Mouse (Mus musculus): ENCODE data around the gene Tekt2. TPM values are rescaled to one million over a fixed set of nuclear protein-coding genes. Genes with fewer than 3 reads are reported as not detected.

The Tekt2 gene
- polyA plus RNA-seq, 1 experiment = 507 TPM

DNA sequence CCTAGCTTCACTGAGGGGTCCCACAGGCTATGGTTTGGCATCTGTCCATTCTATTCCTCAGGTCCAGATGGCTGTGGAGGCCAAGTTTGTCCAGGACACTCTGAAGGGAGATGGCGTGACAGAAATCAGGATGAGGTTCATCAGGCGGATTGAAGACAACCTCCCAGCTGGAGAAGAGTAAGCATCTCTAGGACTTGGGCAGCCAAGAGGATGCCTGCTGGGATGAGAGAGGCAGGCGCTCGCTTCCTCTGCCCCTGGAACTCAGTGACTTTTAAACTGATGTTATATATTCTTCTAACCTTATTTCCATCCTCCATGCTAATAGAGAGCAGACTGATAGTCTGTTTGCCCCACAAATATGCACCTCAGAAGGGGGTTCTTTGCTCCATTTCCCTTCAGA is 50.4 kb downstream of the Tekt2 start:
- Histone ChIP-seq H3K4me1 (ENCODE audit: control insufficient read depth, insufficient read depth, low read length) (peaks cover 2% of the 10 kb centered on the region; the same call in 1 of the 2 replicates), H3K27ac (ENCODE audit: control insufficient read depth, insufficient read depth, low read depth, low read length) (no peak overlapping the region), H3K27me3 (ENCODE audit: control insufficient read depth, insufficient read depth, low read length) (no peaks in the 10 kb centered on the region), H3K4me3 (ENCODE audit: control insufficient read depth, low read depth, low read length) (no peak overlapping the region), H3K36me3 (ENCODE audit: control insufficient read depth, insufficient read depth, low read length) (no peaks in the 10 kb centered on the region)
- TF ChIP-seq CTCF (IDR thresholded peaks at IDR 0.05; ENCODE audit: control insufficient read depth, insufficient read depth, insufficient replicate concordance, low read depth, low read length) (no peak), POLR2A (IDR thresholded peaks at IDR 0.05; ENCODE audit: control insufficient read depth, low read depth, low read length) (no peak)

DNA sequence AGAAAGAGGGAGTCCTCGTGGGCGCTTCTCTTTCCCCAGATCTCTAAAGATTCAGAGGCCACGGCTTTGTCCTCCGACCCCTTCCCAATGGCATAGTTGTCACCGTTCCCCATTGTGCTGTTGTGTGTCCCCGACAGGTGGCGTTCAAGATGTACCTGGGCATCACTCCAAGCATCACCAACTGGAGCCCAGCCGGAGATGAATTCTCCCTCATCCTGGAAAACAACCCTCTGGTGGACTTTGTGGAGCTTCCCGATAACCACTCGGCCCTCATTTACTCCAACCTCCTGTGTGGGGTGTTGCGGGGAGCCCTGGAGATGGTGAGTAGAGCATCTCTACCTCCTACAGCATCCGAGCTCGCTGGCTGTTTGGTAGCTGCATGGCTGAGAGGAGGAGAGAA is 51.7 kb downstream of the Tekt2 start:
- no peak overlapping the region for H3K27ac ChIP-seq (ENCODE audit: control insufficient read depth, insufficient read depth, low read depth, low read length)
- no peaks in the 10 kb centered on the region for H3K36me3 ChIP-seq (ENCODE audit: control insufficient read depth, insufficient read depth, low read length)
- H3K27me3 ChIP-seq (ENCODE audit: control insufficient read depth, insufficient read depth, low read length) = no peaks in the 10 kb centered on the region
- no peak overlapping the region for H3K4me3 ChIP-seq (ENCODE audit: control insufficient read depth, low read depth, low read length)
- TF ChIP-seq POLR2A (IDR thresholded peaks at IDR 0.05; ENCODE audit: control insufficient read depth, low read depth, low read length) = no peak
- TF ChIP-seq CTCF (IDR thresholded peaks at IDR 0.05; ENCODE audit: control insufficient read depth, insufficient read depth, insufficient replicate concordance, low read depth, low read length) = no peak
- peaks cover 2% of the 10 kb centered on the region; the same call in 1 of the 2 replicates for H3K4me1 ChIP-seq (ENCODE audit: control insufficient read depth, insufficient read depth, low read length)

Other genes with a start within 250 kb of the Tekt2 start
- gene Lsm10, start 229.1 kb downstream of the Tekt2 start, polyA plus RNA-seq (2012; rRNA removed) = 41.9 and 43.5 TPM in 2 replicates
- gene Stk40, start 221.7 kb downstream of the Tekt2 start, polyA plus RNA-seq (2012; rRNA removed) = 33.5 and 33.9 TPM in 2 replicates
- gene Eva1b, start 177.9 kb downstream of the Tekt2 start, polyA plus RNA-seq (2012; rRNA removed) = 5.4 and 6.2 TPM in 2 replicates
- gene Sh3d21, start 162.2 kb downstream of the Tekt2 start, polyA plus RNA-seq (2012; rRNA removed) = 285 and 337 TPM in 2 replicates
- 48.4 and 56.8 TPM in 2 replicates for gene Thrap3, start 122.9 kb downstream of the Tekt2 start, polyA plus RNA-seq (2012; rRNA removed)
- 6.0 and 7.5 TPM in 2 replicates for gene Map7d1, start 69.3 kb downstream of the Tekt2 start, polyA plus RNA-seq (2012; rRNA removed)
- 20.1 and 20.5 TPM in 2 replicates for gene Trappc3, start 63.4 kb downstream of the Tekt2 start, polyA plus RNA-seq (2012; rRNA removed)
- 0.42 and 0.48 TPM in 2 replicates for gene Col8a2, start 38.9 kb downstream of the Tekt2 start, polyA plus RNA-seq (2012; rRNA removed)
- 5.8 and 8.1 TPM in 2 replicates for gene Adprhl2, start 4.0 kb downstream of the Tekt2 start, polyA plus RNA-seq (2012; rRNA removed)
- gene Ago3, start 103.9 kb upstream of the Tekt2 start, polyA plus RNA-seq (2012; rRNA removed) = 14.7 and 15.5 TPM in 2 replicates
- gene Ago1, start 142.9 kb upstream of the Tekt2 start, polyA plus RNA-seq (2012; rRNA removed) = 3.6 and 3.7 TPM in 2 replicates
- gene Ago4, start 207.8 kb upstream of the Tekt2 start, polyA plus RNA-seq (2012; rRNA removed) = 4.7 and 5.1 TPM in 2 replicates
- gene Clspn, start 231.2 kb upstream of the Tekt2 start, polyA plus RNA-seq (2012; rRNA removed) = 1.6 and 2.2 TPM in 2 replicates